In genomic region chr9:111302196-111302831, GRCm38 (mm10) we compare ENCODE assay signal across 29 mouse cellular contexts. TPM values are rescaled to one million over a fixed set of nuclear protein-coding genes. Genes with fewer than 3 reads are reported as not detected.
DNase-seq lines count a peak whose midpoint lies in the region; ATAC-seq and TF ChIP-seq lines count a peak whose summit lies in the region.
"Had no signal": no experiment of that assay in that cellular context is flagged by ENCODE, and none has a peak within 500 bp of the region (broad histone marks: within the 10 kb centered on the region; RNA-seq: fewer than 3 reads in every experiment).

No protein-coding gene starts in this region.

- DNase-seq in layer of hippocampus, adult 2 months (ENCODE audit: low spot score in 2 of 2) = peak; percentile 53 to 79
- no peak for DNase-seq in layer of hippocampus, adult 9-10 months (ENCODE audit: low spot score)
- peak; percentile 76 for DNase-seq in right cerebral cortex, adult 18-20 months
- DNase-seq in right cerebral cortex, postnatal 14 days = no peak
- DNase-seq in R1 (ENCODE audit: low read depth, low spot score) = peak; percentile 6
- DNase-seq: adrenal gland, postnatal 14 days; B cell, adult 2 months; cerebellum, adult 18-20 months; cerebellum, postnatal 10 days; gastrocnemius, postnatal 10 days; kidney, adult 9 months; kidney, postnatal 14 days; liver; lung, adult 2 months; lung, postnatal 10 days; thymus, adult 2 months; thymus, postnatal 4 days had no signal

- WGBS in kidney, embryonic 14.5 days = 73% methylated on average over 12 of the region's 12 CpGs

- H3K36me3 ChIP-seq in kidney, embryonic 14.5 days (ENCODE audit: control insufficient read depth, insufficient read depth, low read length) = no peaks in the 10 kb centered on the region
- H3K36me3 ChIP-seq: embryonic facial prominence, embryonic 13.5 days; midbrain, embryonic 15.5 days had no signal

- 0 out of 2 replicates have a peak, but pooled peaks have one; percentile 27 for ATAC-seq in monocyte, adult 5-6 weeks (replicated peaks; ENCODE audit: insufficient number of reproducible peaks, low FRiP score, low TSS enrichment, poor library complexity, severe bottlenecking)
- no peak for ATAC-seq in kidney, embryonic 14.5 days (ENCODE audit: low FRiP score, low TSS enrichment)
- ATAC-seq: intestine, embryonic 16.5 days; midbrain, embryonic 15.5 days had no signal

- H3K27me3 ChIP-seq in kidney, embryonic 14.5 days (ENCODE audit: control insufficient read depth, insufficient read depth, low read length) = no peaks in the 10 kb centered on the region
- H3K27me3 ChIP-seq: midbrain, embryonic 15.5 days had no signal

- H3K9ac ChIP-seq in kidney, embryonic 14.5 days (ENCODE audit: low read depth, low read length) = no peak overlapping the region
- H3K9ac ChIP-seq: embryonic facial prominence, embryonic 13.5 days; liver, embryonic 14.5 days; midbrain, embryonic 15.5 days had no signal

- H3K4me1 ChIP-seq in kidney, embryonic 14.5 days (ENCODE audit: control insufficient read depth, insufficient read depth, low read length) = no peaks in the 10 kb centered on the region
- H3K4me1 ChIP-seq: embryonic facial prominence, embryonic 13.5 days; midbrain, embryonic 15.5 days had no signal

- no peak overlapping the region for H3K4me3 ChIP-seq in layer of hippocampus, adult 2 months
- no peak overlapping the region for H3K4me3 ChIP-seq in kidney, embryonic 14.5 days (ENCODE audit: low read length)
- H3K4me3 ChIP-seq: embryonic facial prominence, embryonic 13.5 days; erythroblast, embryonic 14.5 days; midbrain, embryonic 15.5 days had no signal

- no peak overlapping the region for H3K4me2 ChIP-seq in kidney, embryonic 14.5 days (replicated peaks; ENCODE audit: low read depth, low read length)
- H3K4me2 ChIP-seq: embryonic facial prominence, embryonic 13.5 days; midbrain, embryonic 15.5 days had no signal

- H3K9me3 ChIP-seq in kidney, embryonic 14.5 days (ENCODE audit: control insufficient read depth, low read length) = no peaks in the 10 kb centered on the region
- H3K9me3 ChIP-seq: embryonic facial prominence, embryonic 13.5 days; midbrain, embryonic 15.5 days had no signal

- no peak for TF ChIP-seq CTCF in layer of hippocampus, adult 2 months (conservative IDR thresholded peaks at IDR 0.05)

- H3K27ac ChIP-seq in layer of hippocampus, adult 2 months = peak overlapping the region; percentile 80
- no peak overlapping the region for H3K27ac ChIP-seq in kidney, embryonic 14.5 days (ENCODE audit: low read depth, low read length)
- H3K27ac ChIP-seq: embryonic facial prominence, embryonic 13.5 days; liver, embryonic 14.5 days; macrophage; midbrain, embryonic 15.5 days had no signal

RNA-seq across cellular contexts. Expression of gene Trank1, which starts 9.2 kb away (rescaled TPM):
- total RNA-seq in layer of hippocampus, adult 2 months (2021) = 100 to 1,000 TPM; 221 to 228 TPM
- 0.10 to 0.19 TPM in 2 of 3 replicates, not detected in the other for total RNA-seq in monocyte, adult 5-6 weeks (2017)
- 0.24 and 0.31 TPM in 2 replicates for polyA plus RNA-seq in kidney, embryonic 14.5 days (2014; fragmentation: Nextera tagmentation; extraction: Ambion mirVana)
- total RNA-seq: common myeloid progenitor, adult 5-6 weeks; heart, postnatal 25 days; megakaryocyte-erythroid progenitor cell, adult 5-6 weeks; neutrophil, adult 5-6 weeks had no signal
- polyA plus RNA-seq: erythroblast, embryonic 14.5 days; macrophage had no signal

RNA-seq across cellular contexts. Expression of gene Epm2aip1, which starts 30.6 kb away (rescaled TPM):
- total RNA-seq in layer of hippocampus, adult 2 months (2021) = 10 to 100 TPM; 76.5 to 80.7 TPM
- total RNA-seq in monocyte, adult 5-6 weeks (2017) = 12.3 to 26.9 TPM (median 13.0 TPM) in 3 replicates
- polyA plus RNA-seq in kidney, embryonic 14.5 days (2014; fragmentation: Nextera tagmentation; extraction: Ambion mirVana) = 21.6 and 36.5 TPM in 2 replicates

RNA-seq across cellular contexts. Expression of gene Mlh1, which starts 30.7 kb away (rescaled TPM):
- total RNA-seq in layer of hippocampus, adult 2 months (2021) = 10 to 100 TPM; 15.7 to 17.1 TPM
- total RNA-seq in monocyte, adult 5-6 weeks (2017) = 19.3 to 59.3 TPM (median 34.8 TPM) in 3 replicates
- polyA plus RNA-seq in kidney, embryonic 14.5 days (2014; fragmentation: Nextera tagmentation; extraction: Ambion mirVana) = 27.2 and 40.1 TPM in 2 replicates

Comparison
In these comparisons a context has a peak if more than half of its experiments do, and no peak if none do; other contexts are left out.
1. DNase-seq: peak in layer of hippocampus, adult 2 months (2 of 2), right cerebral cortex, adult 18-20 months (single experiment) and R1 (single experiment); none in layer of hippocampus, adult 9-10 months (single experiment) and right cerebral cortex, postnatal 14 days (single experiment).
2. RNA of gene Trank1, which starts 9.2 kb away (total RNA-seq): 221 to 228 TPM in layer of hippocampus, adult 2 months; 0.10 to 0.19 TPM in monocyte, adult 5-6 weeks; every median in the first group is over 100 times any median in the second.